ENCODE assay signal across 8 mouse cellular contexts in the genomic region with DNA sequence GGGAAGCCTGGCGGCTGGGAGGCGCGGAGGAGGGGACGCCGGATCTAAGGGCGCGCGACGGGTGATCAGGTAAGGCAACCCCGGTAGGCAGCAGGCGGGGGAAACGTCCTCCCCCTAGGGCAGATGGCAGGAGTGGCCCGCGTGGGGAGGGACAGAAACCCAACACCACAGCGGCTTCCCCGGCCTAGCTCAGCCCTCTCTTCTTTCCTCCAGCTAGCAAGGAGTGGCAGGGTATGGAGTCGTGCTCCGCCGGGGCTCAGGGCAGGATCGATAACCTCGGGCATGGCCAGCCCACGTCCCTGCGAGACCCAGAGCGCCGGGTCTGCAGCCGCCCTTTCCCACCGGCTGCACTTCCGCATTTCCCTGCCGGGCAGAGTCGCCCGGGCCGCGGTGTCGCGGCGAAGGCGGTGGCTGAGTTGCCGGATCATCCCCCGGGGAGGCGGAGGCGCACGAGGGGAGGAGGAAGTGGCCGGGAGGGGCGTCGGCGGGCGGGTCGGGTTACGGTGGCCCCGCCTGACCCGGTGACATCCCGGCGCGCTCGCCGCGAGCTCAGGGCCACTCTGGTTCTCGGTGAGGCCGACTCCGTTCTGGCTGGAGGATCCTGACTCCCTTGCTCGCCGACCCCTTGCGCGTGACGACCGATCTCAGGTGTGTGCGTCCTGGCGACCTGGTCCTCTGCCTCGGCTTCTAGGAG. TPM values are rescaled to one million over a fixed set of nuclear protein-coding genes. Genes with fewer than 3 reads are reported as not detected.
DNase-seq lines count a peak whose midpoint lies in the region; ATAC-seq lines count a peak whose summit lies in the region.

No protein-coding gene starts in this region.

- H3K4me1 ChIP-seq in megakaryocyte, embryonic 14.5 days: peaks cover 61% of the 10 kb centered on the region

- peak overlapping the region; percentile 93 for H3K4me3 ChIP-seq in megakaryocyte, embryonic 14.5 days (replicated peaks)

- peak; percentile 60 for ATAC-seq in inflammation-experienced regulatory T-cells, adult 6 months

- no peaks in the 10 kb centered on the region for H3K9me3 ChIP-seq in megakaryocyte, embryonic 14.5 days

- H3K27me3 ChIP-seq in megakaryocyte, embryonic 14.5 days (replicated peaks): no peaks in the 10 kb centered on the region

- peak; percentile 86 for DNase-seq in adipocyte (ENCODE audit: low spot score)
- peak; percentile 85 for DNase-seq in embryo, embryonic 10 days (ENCODE audit: low spot score)
- DNase-seq in gastrocnemius, postnatal 14 days: peak; percentile 92
- peak; percentile 26 to 68 for DNase-seq in left cerebral cortex, adult 9 months (ENCODE audit: low spot score in 2 of 2)
- DNase-seq in right cerebral cortex, postnatal 10 days (ENCODE audit: low spot score in 2 of 2): peak; percentile 66 to 79
- DNase-seq in urinary bladder, postnatal 14 days (ENCODE audit: low spot score): peak; percentile 91

- H3K36me3 ChIP-seq in megakaryocyte, embryonic 14.5 days (replicated peaks; ENCODE audit: low read length): peaks cover 11% of the 10 kb centered on the region

- intact Hi-C loops in gastrocnemius, postnatal 14 days (cut with DNase I; ENCODE audit: low total_unique reads): no loop called here

RNA-seq across cellular contexts. Expression of a gene that starts 0.6 kb away (rescaled TPM):
- 100 to 1,000 TPM; 158 to 167 TPM for total RNA-seq in gastrocnemius, postnatal 14 days (2021)
- polyA plus RNA-seq in inflammation-experienced regulatory T-cells, adult 6 months (2017; shearing (Covaris generic)): 10 to 100 TPM; 13.9 to 21.8 (median 15.2) TPM
- polyA plus RNA-seq in megakaryocyte, embryonic 14.5 days (2012; ENCODE audit: insufficient read depth, low replicate concordance): 0.77 and 3.5 TPM in 2 replicates

Comparison
In these comparisons a context has a peak if more than half of its experiments do, and no peak if none do; other contexts are left out.
1. Peak in every context shown above with its lines: DNase-seq, ATAC-seq and H3K4me3 ChIP-seq.